Mouse (Mus musculus) forebrain, embryonic 16.5 days (tissue): ENCODE data around the gene Itpkb. TPM values are rescaled to one million over a fixed set of nuclear protein-coding genes. Genes with fewer than 3 reads are reported as not detected.
A peak's percentile ranks its signal among the peaks of the same experiment; 100 is the strongest.

Source experiments
- ATAC-seq: fragments of 200-750 bp; cut with Nextera tagmentation; 2 replicates; pipeline ENCODE4 v1.8.0; 2017; ENCODE audit warnings: mild to moderate bottlenecking, moderate library complexity
- H3K27ac ChIP-seq: fragments of 300-500 bp; sonication (generic); 2 replicates; pipeline ENCODE4 v1.5.1; 2014; ENCODE audit warnings: low read length, control low read depth
- H3K27me3 ChIP-seq: fragments of 300-500 bp; sonication (generic); replicated peaks from 2 replicates; pipeline ENCODE4 v1.6.1; 2014; ENCODE audit warnings: low read length; ENCODE audit not compliant: control insufficient read depth, insufficient read depth
- H3K36me3 ChIP-seq: fragments of 300-500 bp; sonication (generic); 2 replicates; pipeline ENCODE4 v1.6.1; 2014; ENCODE audit not compliant: control insufficient read depth, insufficient read depth
- H3K4me1 ChIP-seq: fragments of 300-500 bp; sonication (generic); replicated peaks from 2 replicates; pipeline ENCODE4 v1.6.1; 2014; ENCODE audit warnings: low read length; ENCODE audit not compliant: control insufficient read depth, insufficient read depth
- H3K4me2 ChIP-seq: fragments of 300-500 bp; sonication (generic); 2 replicates; pipeline ENCODE4 v1.6.1; 2014; ENCODE audit warnings: mild to moderate bottlenecking, low read length, control low read depth
- H3K4me3 ChIP-seq: fragments of 300-500 bp; sonication (generic); replicated peaks from 2 replicates; pipeline ENCODE4 v1.5.1; 2014; ENCODE audit warnings: mild to moderate bottlenecking, low read length, control low read depth
- H3K9ac ChIP-seq: fragments of 300-500 bp; sonication (generic); replicated peaks from 2 replicates; pipeline ENCODE4 v1.6.1; 2014; ENCODE audit warnings: low read depth, low read length, control low read depth
- H3K9me3 ChIP-seq: fragments of 300-500 bp; sonication (generic); 2 replicates; pipeline ENCODE4 v1.6.1; 2016; ENCODE audit warnings: low read length; ENCODE audit not compliant: control insufficient read depth
- WGBS: fragments of 180-500 bp; shearing (Covaris S2); extraction: QIAGEN DNeasy Blood & Tissue Kit; methylation state at CpG from one replicate; pipeline ENCODE4 v1.1.7; 2014; 5-methylcytosine and 5-hydroxymethylcytosine counted together
- polyA plus RNA-seq: library from polyadenylated mRNA; unstranded; fragments of >200 nt; fragmentation: Nextera tagmentation; extraction: Ambion mirVana; gene quantifications from 2 replicates; pipeline ENCODE4 v1.2.1, GENCODE M21; 2015

Gene Itpkb
- polyA plus RNA-seq, 1 experiment from 2014 or later: 2.4 TPM

- no peaks in the 10 kb centered on the region for H3K27me3 ChIP-seq
- WGBS: 81% methylated on average over 32 of the region's 32 CpGs
- ATAC-seq: no peak
Observed at GRCm38 (mm10) chr1:180403694-180404606, 73.7 kb downstream of the Itpkb start.

DNA sequence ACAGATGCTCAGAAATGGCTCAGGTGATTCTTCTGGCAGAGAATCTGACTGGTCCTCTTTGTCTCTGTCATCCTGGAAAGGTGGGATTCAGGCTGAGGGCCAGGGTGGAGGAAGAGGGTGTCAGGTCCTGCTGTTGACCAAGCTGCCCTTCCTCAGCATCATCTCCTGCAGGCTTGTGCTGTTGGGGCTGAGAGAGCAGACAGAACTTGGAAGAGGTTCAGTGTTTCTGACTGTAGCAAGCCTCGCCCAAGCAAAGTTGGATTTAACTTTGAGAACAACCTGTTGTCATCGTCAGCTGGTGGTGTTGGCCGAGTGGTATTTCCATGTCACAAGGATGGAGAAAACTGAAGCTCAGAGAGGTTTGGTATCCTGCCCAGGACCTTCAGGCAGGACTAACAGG is 74.4 kb downstream of the Itpkb start:
- H3K27ac ChIP-seq: no peak overlapping the region

More at GRCm38 (mm10) chr1:180403694-180404606, 73.7 kb downstream of the Itpkb start:
- Histone ChIP-seq H3K27ac (peak overlapping the region; percentile 38; the same call in 1 of the 2 replicates), H3K9me3 (no peaks in the 10 kb centered on the region), H3K9ac (no peak overlapping the region), H3K36me3 (no peaks in the 10 kb centered on the region), H3K4me1 (peaks cover 3% of the 10 kb centered on the region), H3K4me2 (no peak overlapping the region), H3K4me3 (no peak overlapping the region)

GRCm38 (mm10) chr1:180405576-180406335 is 75.5 kb downstream of the Itpkb start:
- no peak for ATAC-seq
- Histone ChIP-seq H3K9me3 (no peaks in the 10 kb centered on the region), H3K27me3 (no peaks in the 10 kb centered on the region), H3K27ac (no peak overlapping the region), H3K9ac (no peak overlapping the region), H3K36me3 (no peaks in the 10 kb centered on the region), H3K4me3 (no peak overlapping the region), H3K4me2 (no peak overlapping the region), H3K4me1 (peaks cover 3% of the 10 kb centered on the region)
- 76% methylated on average over 9 of the region's 9 CpGs for WGBS

More for the DNA sequence above, 74.4 kb downstream of the Itpkb start:
- Histone ChIP-seq H3K36me3 (no peaks in the 10 kb centered on the region), H3K4me2 (no peak overlapping the region), H3K27me3 (no peaks in the 10 kb centered on the region), H3K4me3 (no peak overlapping the region), H3K9me3 (no peaks in the 10 kb centered on the region), H3K9ac (no peak overlapping the region), H3K4me1 (peaks cover 3% of the 10 kb centered on the region)
- no peak for ATAC-seq
- WGBS: 96% methylated on average over 3 of the region's 3 CpGs

- H3K4me3 ChIP-seq: no peak overlapping the region
- no peaks in the 10 kb centered on the region for H3K27me3 ChIP-seq
- H3K9me3 ChIP-seq: no peaks in the 10 kb centered on the region
- WGBS: 77% methylated on average over 11 of the region's 11 CpGs
- H3K27ac ChIP-seq: no peak overlapping the region
- H3K4me1 ChIP-seq: peaks cover 3% of the 10 kb centered on the region
- ATAC-seq: no peak
- H3K4me2 ChIP-seq: no peak overlapping the region
- no peak overlapping the region for H3K9ac ChIP-seq
- no peaks in the 10 kb centered on the region for H3K36me3 ChIP-seq
Observed at GRCm38 (mm10) chr1:180406336-180407035, 76.2 kb downstream of the Itpkb start.

DNA sequence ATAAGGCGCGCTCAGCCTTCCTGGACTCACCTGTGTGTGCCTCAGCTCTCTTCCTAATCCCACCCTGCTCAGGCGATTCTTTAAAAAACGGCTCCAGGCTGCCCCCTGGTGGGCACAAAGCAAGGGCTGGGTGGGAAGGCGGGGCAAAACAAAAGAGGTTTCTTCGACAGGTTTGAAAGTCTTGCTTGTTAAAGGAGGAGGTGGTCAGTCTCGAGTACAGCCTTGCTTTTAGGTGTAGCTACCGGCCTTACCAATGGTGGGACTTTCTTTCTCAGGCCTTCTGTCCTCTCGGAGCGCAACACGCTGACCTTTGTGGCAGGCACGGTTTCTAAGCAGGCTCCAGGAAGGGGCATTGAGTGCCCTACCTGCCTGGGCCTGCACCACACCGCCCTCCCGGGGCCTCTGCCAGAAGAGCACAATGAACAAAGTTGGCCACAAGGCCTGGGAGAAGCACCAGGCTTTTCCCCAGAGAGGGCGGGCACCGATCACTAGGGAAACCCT is 76.9 kb downstream of the Itpkb start:
- 9% methylated on average over 16 of the region's 16 CpGs for WGBS
- H3K27ac ChIP-seq: no peak overlapping the region
- peaks cover 3% of the 10 kb centered on the region for H3K4me1 ChIP-seq
- peak; percentile 81 for ATAC-seq
- H3K4me3 ChIP-seq: 0 out of 2 replicates have a peak overlapping the region, but pooled peaks have one; percentile 3
- H3K36me3 ChIP-seq: no peaks in the 10 kb centered on the region
- peak overlapping the region; percentile 30; the same call in 1 of the 2 replicates for H3K9ac ChIP-seq
- no peaks in the 10 kb centered on the region for H3K27me3 ChIP-seq
- H3K4me2 ChIP-seq: peak overlapping the region; percentile 34
- no peaks in the 10 kb centered on the region for H3K9me3 ChIP-seq

DNA sequence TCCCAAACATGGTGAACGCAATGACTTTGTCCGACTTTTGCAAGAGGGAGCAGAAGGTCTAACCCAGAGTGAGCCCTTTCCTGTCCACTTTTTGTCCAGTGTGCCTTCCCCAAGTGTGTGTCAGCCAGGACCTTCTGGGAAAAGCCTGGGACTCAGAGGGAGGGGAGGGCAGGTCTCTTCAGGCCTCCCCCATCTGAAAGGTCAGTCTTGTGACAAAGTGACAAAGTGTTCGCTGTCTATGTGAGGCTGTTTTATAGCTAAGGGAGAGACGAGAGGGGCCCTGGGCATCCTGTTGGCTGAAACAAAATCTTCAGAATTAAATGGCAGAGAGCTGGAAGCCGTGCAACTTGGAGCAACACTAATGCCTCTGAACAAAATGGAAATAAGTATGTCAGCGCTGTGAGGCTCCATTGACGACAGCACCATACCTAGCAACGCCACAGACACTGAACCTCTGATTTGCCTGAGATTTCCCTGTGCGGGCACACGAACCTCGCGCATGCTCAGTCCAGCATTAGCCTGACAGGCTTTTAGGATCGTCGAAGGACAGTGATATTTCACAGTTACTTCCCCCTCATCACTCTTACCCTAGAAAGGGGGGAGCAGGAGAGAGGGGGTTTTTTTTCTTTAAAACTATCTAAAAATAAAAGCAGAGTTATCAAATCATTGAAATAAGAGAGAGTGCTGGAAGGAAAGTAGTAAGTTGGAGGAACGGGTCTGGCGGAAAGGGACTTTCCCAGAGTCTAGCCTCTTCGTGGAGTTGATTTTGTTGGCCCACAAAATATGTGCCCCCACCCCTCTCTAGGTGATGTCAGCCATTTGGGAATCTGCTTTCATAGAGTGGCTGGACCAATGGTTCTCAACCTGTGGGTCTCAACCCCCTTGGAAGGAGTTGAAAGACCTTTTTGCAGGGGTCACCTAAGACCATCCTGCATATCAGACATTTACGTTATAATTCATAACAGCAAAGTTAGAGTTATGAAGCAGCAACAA is 77.7 kb downstream of the Itpkb start:
- H3K27ac ChIP-seq: no peak overlapping the region
- H3K36me3 ChIP-seq: no peaks in the 10 kb centered on the region
- H3K9ac ChIP-seq: no peak overlapping the region
- H3K9me3 ChIP-seq: no peaks in the 10 kb centered on the region
- peaks cover 3% of the 10 kb centered on the region for H3K4me1 ChIP-seq
- no peak overlapping the region for H3K4me3 ChIP-seq
- H3K4me2 ChIP-seq: no peak overlapping the region
- WGBS: 79% methylated on average over 18 of the region's 18 CpGs
- H3K27me3 ChIP-seq: no peaks in the 10 kb centered on the region
- no peak for ATAC-seq

DNA sequence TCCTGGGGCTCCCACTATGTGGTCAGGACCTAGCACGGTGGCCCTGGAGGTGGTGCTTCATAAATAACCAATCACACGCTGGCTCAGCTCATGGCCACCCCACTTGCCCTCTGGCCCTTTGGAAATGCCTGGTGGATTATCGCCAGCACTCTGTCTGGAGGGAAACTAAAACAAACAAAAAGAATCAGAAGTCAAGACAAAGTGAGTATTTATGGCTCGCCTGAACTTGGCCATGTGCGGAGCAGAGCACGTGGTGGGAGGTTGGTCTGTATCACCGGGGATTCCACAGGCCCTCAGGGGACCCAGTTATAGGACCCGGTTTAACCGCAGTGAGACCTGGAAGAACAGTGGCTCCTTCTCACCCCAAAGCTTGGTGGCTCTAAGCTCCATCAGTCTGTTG is 78.5 kb downstream of the Itpkb start:
- H3K4me1 ChIP-seq: peaks cover 3% of the 10 kb centered on the region
- 72% methylated on average over 9 of the region's 9 CpGs for WGBS
- no peak overlapping the region for H3K4me3 ChIP-seq
- no peak overlapping the region for H3K27ac ChIP-seq
- no peaks in the 10 kb centered on the region for H3K27me3 ChIP-seq
- ATAC-seq: no peak
- no peaks in the 10 kb centered on the region for H3K9me3 ChIP-seq
- H3K4me2 ChIP-seq: no peak overlapping the region
- H3K36me3 ChIP-seq: no peaks in the 10 kb centered on the region
- no peak overlapping the region for H3K9ac ChIP-seq

- Histone ChIP-seq H3K9ac (no peak overlapping the region), H3K36me3 (no peaks in the 10 kb centered on the region), H3K9me3 (no peaks in the 10 kb centered on the region), H3K4me1 (peaks cover 3% of the 10 kb centered on the region), H3K27me3 (no peaks in the 10 kb centered on the region), H3K27ac (no peak overlapping the region), H3K4me2 (no peak overlapping the region), H3K4me3 (no peak overlapping the region)
- WGBS: 74% methylated on average over 5 of the region's 5 CpGs
- no peak for ATAC-seq
Observed at GRCm38 (mm10) chr1:180409771-180410170, 79.5 kb downstream of the Itpkb start.
